Mouse (Mus musculus): ENCODE measurements around the gene Macf1.

DNA sequence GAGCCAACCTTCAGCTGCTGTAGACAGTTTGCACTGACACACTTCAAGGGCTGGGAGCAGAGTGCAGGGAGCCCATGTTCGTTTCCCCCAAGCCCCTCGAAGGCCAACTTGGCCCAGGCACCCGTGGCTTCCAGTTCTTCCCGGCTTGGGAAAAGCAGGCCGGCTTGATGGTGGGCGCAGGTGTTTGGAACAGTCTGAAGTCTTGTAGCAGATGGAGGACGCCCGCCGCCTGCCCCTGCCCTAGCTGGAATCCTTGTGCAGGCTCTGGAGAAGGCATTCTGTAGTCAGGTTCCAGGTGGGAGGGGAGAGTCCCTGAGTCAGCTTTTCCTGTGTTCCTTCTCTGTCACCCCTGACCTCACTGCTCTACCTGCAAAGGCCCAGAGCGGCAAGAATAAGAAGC, 377.2 kb downstream of the Macf1 start:
- no peak for TF ChIP-seq CTCF (IDR thresholded peaks at IDR 0.05; ENCODE audit: extremely low read depth, insufficient read depth, insufficient read length, insufficient replicate concordance)
- no peak for TF ChIP-seq POLR2A (IDR thresholded peaks at IDR 0.05; ENCODE audit: low read depth, low read length)
